Mouse (Mus musculus): ENCODE measurements around the gene Aatk. TPM values are rescaled to one million over a fixed set of nuclear protein-coding genes. Genes with fewer than 3 reads are reported as not detected.

Aatk gene
- polyA plus RNA-seq, 1 experiment = 5.4 TPM

DNA sequence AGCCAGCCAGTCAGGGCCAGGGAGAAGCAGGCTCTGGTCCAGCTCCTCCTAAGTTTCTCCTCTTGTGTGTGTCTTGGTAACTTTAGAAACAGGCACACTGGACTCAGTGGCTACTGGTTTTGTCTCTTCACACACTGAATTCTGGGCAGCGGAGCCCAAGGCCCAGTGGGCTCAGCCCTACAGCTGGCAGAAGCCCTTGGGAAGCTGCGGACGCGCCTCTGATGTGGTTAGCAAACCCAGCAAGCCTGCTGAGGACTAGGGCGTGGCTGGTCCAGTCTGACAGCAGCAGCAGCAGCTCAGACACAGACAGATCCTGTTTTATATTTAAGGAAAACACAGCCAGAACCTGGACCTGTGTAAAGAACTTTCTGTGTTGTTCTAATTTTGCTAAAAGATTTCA, 44.9 kb downstream of the Aatk start:
- H3K27me3 ChIP-seq (replicated peaks) = peaks cover 90% of the 10 kb centered on the region
- peaks cover 12% of the 10 kb centered on the region for H3K4me1 ChIP-seq
- no peak overlapping the region for H3K4me3 ChIP-seq (replicated peaks)
- H3K9me3 ChIP-seq = no peaks in the 10 kb centered on the region
- no peak for TF ChIP-seq FLI1 (IDR thresholded peaks at IDR 0.05; ENCODE audit: low read length)
- TF ChIP-seq GATA1 (IDR thresholded peaks at IDR 0.05; ENCODE audit: borderline replicate concordance, low read length) = no peak
- H3K36me3 ChIP-seq (replicated peaks; ENCODE audit: low read length) = peaks cover 84% of the 10 kb centered on the region

DNA sequence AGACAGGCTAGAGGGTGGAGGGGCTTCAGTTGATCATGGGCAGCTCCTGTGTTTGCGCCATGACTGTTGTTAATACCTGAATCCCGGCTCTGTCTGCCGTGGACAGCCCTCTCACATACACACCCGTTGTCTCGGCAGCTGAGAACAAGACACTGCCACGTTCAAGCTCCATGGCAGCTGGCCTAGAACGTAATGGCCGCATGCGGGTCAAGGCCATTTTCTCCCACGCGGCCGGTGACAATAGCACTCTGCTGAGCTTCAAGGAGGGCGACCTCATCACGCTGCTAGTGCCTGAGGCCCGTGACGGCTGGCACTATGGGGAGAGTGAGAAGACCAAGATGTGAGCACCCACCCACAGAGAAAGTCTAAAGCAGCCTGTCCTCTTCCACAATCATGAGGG, 49.6 kb downstream of the Aatk start:
- Histone ChIP-seq H3K9me3 (no peaks in the 10 kb centered on the region), H3K27me3 (replicated peaks) (peaks cover 91% of the 10 kb centered on the region), H3K4me1 (no peaks in the 10 kb centered on the region; the same call in 1 of the 2 replicates), H3K4me3 (replicated peaks) (no peak overlapping the region), H3K36me3 (replicated peaks; ENCODE audit: low read length) (peaks cover 89% of the 10 kb centered on the region)
- TF ChIP-seq GATA1 (IDR thresholded peaks at IDR 0.05; ENCODE audit: borderline replicate concordance, low read length) (no peak), FLI1 (IDR thresholded peaks at IDR 0.05; ENCODE audit: low read length) (no peak)

GRCm38 (mm10) chr11:119991338-119991678, 55.7 kb downstream of the Aatk start:
- Histone ChIP-seq H3K4me1 (peaks cover 57% of the 10 kb centered on the region), H3K27me3 (replicated peaks) (peaks cover 92% of the 10 kb centered on the region), H3K4me3 (replicated peaks) (peak overlapping the region; percentile 87), H3K36me3 (replicated peaks; ENCODE audit: low read length) (peaks cover 61% of the 10 kb centered on the region), H3K9me3 (no peaks in the 10 kb centered on the region)
- TF ChIP-seq GATA1 (IDR thresholded peaks at IDR 0.05; ENCODE audit: borderline replicate concordance, low read length) (no peak), FLI1 (IDR thresholded peaks at IDR 0.05; ENCODE audit: low read length) (no peak)

GRCm38 (mm10) chr11:119990658-119991337, 56.2 kb downstream of the Aatk start:
- no peaks in the 10 kb centered on the region for H3K9me3 ChIP-seq
- peaks cover 92% of the 10 kb centered on the region for H3K27me3 ChIP-seq (replicated peaks)
- no peak for TF ChIP-seq FLI1 (IDR thresholded peaks at IDR 0.05; ENCODE audit: low read length)
- TF ChIP-seq GATA1 (IDR thresholded peaks at IDR 0.05; ENCODE audit: borderline replicate concordance, low read length) = no peak
- peaks cover 62% of the 10 kb centered on the region for H3K4me1 ChIP-seq
- H3K4me3 ChIP-seq (replicated peaks) = peak overlapping the region; percentile 87
- H3K36me3 ChIP-seq (replicated peaks; ENCODE audit: low read length) = peaks cover 61% of the 10 kb centered on the region

DNA sequence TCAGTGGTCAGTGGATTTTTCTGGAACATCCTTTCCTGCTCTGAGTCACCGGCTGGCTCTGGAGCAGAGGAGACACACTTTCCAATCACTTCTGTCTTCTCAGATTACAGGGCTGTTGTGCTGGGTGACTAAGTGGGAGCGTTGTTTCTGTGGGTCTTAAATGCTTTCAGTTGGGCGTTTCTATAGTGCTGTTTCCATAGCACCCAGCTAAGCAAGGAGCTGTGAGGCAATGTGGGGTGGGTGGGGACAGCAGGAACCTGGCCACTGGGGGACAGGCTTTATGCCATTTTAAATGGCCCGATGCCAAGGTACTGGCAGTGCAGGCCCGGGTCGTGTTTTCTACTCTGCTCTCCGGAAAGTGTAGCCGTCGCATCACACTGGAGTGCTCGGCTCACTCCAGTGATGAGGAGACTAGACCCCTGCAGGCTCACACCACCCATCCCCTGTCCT, 57.8 kb downstream of the Aatk start:
- Histone ChIP-seq H3K9me3 (no peaks in the 10 kb centered on the region), H3K4me3 (replicated peaks) (no peak overlapping the region), H3K27me3 (replicated peaks) (peaks cover 85% of the 10 kb centered on the region), H3K4me1 (peaks cover 74% of the 10 kb centered on the region), H3K36me3 (replicated peaks; ENCODE audit: low read length) (peaks cover 58% of the 10 kb centered on the region)
- no peak for TF ChIP-seq GATA1 (IDR thresholded peaks at IDR 0.05; ENCODE audit: borderline replicate concordance, low read length)
- no peak for TF ChIP-seq FLI1 (IDR thresholded peaks at IDR 0.05; ENCODE audit: low read length)

DNA sequence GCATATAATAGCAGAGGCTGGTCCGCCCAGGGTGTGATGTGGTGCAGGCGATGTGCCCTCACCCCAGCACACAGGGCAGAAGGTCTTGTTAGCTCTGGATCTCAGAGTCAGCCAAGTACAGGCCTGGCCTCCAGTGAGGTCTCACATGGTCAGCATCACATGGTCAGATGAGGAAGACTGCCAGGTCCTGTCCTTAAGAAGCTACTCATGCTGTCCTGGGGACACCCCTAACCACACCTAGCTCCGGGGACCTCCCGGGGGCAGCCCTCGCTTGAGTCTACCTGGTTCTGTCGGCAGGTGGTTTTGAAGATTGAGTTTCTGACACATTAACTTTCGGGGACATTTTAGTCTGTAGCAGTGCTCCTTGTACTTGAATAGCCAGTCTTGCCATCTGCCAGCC, 58.6 kb downstream of the Aatk start:
- peaks cover 59% of the 10 kb centered on the region for H3K36me3 ChIP-seq (replicated peaks; ENCODE audit: low read length)
- no peaks in the 10 kb centered on the region for H3K9me3 ChIP-seq
- TF ChIP-seq GATA1 (IDR thresholded peaks at IDR 0.05; ENCODE audit: borderline replicate concordance, low read length) = no peak
- TF ChIP-seq FLI1 (IDR thresholded peaks at IDR 0.05; ENCODE audit: low read length) = no peak
- no peak overlapping the region for H3K4me3 ChIP-seq (replicated peaks)
- peaks cover 83% of the 10 kb centered on the region for H3K27me3 ChIP-seq (replicated peaks)
- H3K4me1 ChIP-seq = peaks cover 82% of the 10 kb centered on the region

GRCm38 (mm10) chr11:119987876-119988275, 59.1 kb downstream of the Aatk start:
- no peaks in the 10 kb centered on the region for H3K9me3 ChIP-seq
- peaks cover 77% of the 10 kb centered on the region for H3K27me3 ChIP-seq (replicated peaks)
- H3K4me3 ChIP-seq (replicated peaks) = no peak overlapping the region
- peaks cover 87% of the 10 kb centered on the region for H3K4me1 ChIP-seq
- TF ChIP-seq FLI1 (IDR thresholded peaks at IDR 0.05; ENCODE audit: low read length) = no peak
- no peak for TF ChIP-seq GATA1 (IDR thresholded peaks at IDR 0.05; ENCODE audit: borderline replicate concordance, low read length)
- peaks cover 58% of the 10 kb centered on the region for H3K36me3 ChIP-seq (replicated peaks; ENCODE audit: low read length)

DNA sequence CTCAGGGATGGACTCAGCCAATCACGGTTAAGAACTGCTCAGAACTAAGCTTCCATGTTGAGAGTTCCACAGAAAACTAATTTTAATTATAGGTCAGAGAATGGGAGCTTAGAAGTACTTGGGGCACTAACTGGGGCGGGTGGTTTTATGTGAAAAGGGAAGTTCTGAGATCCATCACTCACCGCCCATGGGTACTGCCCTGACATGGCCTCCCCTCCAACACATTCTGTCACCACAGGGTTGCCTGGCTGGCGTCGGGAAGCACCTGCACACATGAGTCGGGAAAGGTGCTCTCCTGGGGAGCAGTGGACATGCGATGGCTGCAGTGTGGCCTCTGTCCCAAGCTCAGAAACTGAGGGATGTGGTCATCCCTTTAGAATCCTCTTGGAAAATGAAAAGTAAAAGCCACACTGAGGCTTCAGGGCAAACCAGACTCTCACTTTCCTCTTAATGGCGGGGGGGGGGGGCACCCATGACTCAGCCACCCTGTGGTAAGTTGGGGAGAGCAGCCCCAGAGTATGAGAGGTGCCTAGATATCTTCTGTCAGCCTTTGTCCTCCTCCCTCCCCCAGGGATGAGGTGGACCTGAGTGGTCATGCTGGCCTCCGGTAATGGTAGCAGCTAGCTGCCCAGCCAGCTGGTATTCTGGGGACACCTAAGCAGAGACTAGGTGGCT, 60.1 kb downstream of the Aatk start:
- Histone ChIP-seq H3K9me3 (no peaks in the 10 kb centered on the region), H3K4me3 (replicated peaks) (peak overlapping the region; percentile 80), H3K27me3 (replicated peaks) (peaks cover 75% of the 10 kb centered on the region), H3K36me3 (replicated peaks; ENCODE audit: low read length) (peaks cover 65% of the 10 kb centered on the region), H3K4me1 (peaks cover 95% of the 10 kb centered on the region)
- TF ChIP-seq FLI1 (IDR thresholded peaks at IDR 0.05; ENCODE audit: low read length) = no peak
- no peak for TF ChIP-seq GATA1 (IDR thresholded peaks at IDR 0.05; ENCODE audit: borderline replicate concordance, low read length)

DNA sequence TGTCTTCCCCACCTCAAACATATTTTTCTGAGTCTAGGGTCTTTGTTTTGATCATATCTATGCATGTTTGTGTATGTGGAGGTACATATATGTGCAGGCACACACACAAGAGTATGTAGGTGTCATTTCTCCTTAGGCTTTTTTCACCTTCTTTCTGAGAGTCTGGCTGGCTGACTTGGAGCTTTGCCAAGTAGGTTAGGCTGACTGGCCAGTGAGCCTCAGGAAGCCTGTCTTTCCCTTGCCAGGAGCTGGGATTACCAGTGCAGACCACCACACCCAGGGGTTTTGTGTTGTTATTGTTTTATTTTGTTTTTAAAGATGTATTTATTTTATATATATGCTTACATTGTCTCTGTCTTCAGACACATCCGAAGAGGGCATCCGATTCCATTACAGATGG, 63.8 kb downstream of the Aatk start:
- Histone ChIP-seq H3K27me3 (replicated peaks) (peaks cover 54% of the 10 kb centered on the region), H3K4me3 (replicated peaks) (no peak overlapping the region), H3K9me3 (no peaks in the 10 kb centered on the region), H3K36me3 (replicated peaks; ENCODE audit: low read length) (peaks cover 72% of the 10 kb centered on the region), H3K4me1 (peaks cover 95% of the 10 kb centered on the region)
- TF ChIP-seq FLI1 (IDR thresholded peaks at IDR 0.05; ENCODE audit: low read length) = no peak
- no peak for TF ChIP-seq GATA1 (IDR thresholded peaks at IDR 0.05; ENCODE audit: borderline replicate concordance, low read length)

- no peak for TF ChIP-seq FLI1 (IDR thresholded peaks at IDR 0.05; ENCODE audit: low read length)
- TF ChIP-seq GATA1 (IDR thresholded peaks at IDR 0.05; ENCODE audit: borderline replicate concordance, low read length) = no peak
- no peaks in the 10 kb centered on the region for H3K9me3 ChIP-seq
- peak overlapping the region; percentile 43 for H3K4me3 ChIP-seq (replicated peaks)
- peaks cover 72% of the 10 kb centered on the region for H3K36me3 ChIP-seq (replicated peaks; ENCODE audit: low read length)
- peaks cover 48% of the 10 kb centered on the region for H3K27me3 ChIP-seq (replicated peaks)
- peaks cover 92% of the 10 kb centered on the region for H3K4me1 ChIP-seq
Measured at GRCm38 (mm10) chr11:119982236-119982635, 64.7 kb downstream of the Aatk start.
